ENCODE assay signal across 25 mouse cellular contexts in the genomic region with DNA sequence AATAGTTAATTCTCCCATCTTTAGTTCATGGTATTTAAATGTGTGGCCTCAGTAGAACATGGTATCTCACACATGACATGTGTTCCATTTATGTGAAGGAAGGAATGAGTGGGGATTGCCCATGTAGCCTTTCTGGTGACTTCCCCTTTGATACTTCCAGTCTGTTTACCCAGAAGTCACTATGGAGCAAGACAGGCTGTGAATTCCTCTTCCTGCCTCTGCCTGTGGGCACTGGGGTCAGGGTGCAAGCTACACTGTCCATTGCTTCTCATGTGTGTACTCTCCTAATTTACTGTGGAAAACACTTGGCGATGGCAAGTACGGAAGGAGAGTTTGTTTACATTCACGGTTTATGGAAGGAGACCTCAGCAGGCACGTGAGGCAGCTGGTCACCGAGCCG.
"Had no signal": no experiment of that assay in that cellular context is flagged by ENCODE, and none has a peak within 500 bp of the region (broad histone marks: within the 10 kb centered on the region; RNA-seq: fewer than 3 reads in every experiment).

No protein-coding gene starts in this region.

- H3K27ac ChIP-seq: gastrocnemius, adult 2 months; heart, adult 2 months; heart, embryonic 13.5 days; heart, embryonic 15.5 days; hindbrain, embryonic 10.5 days; hindbrain, embryonic 12.5 days; hindbrain, embryonic 14.5 days; intestine, embryonic 15.5 days; limb, embryonic 10.5 days; limb, embryonic 12.5 days had no signal

- DNase-seq: gastrocnemius, adult 2 months; gastrocnemius, postnatal 10 days; gastrocnemius, postnatal 25 days; heart, adult 11 months; heart, adult 2 months; heart, postnatal 4 days; kidney, adult 18-20 months; kidney, adult 8-10 months; kidney, postnatal 10 days; kidney, postnatal 25 days; kidney, postnatal 4 days; layer of hippocampus, adult 9-11 months; liver had no signal

- H3K4me3 ChIP-seq: gastrocnemius, adult 2 months; heart, adult 2 months; heart, embryonic 13.5 days; heart, embryonic 15.5 days; hindbrain, embryonic 10.5 days; hindbrain, embryonic 12.5 days; intestine, embryonic 15.5 days; limb, embryonic 10.5 days; limb, embryonic 12.5 days had no signal

- ATAC-seq: forebrain, embryonic 16.5 days; hindbrain, embryonic 16.5 days; inflammation-experienced regulatory T-cells, adult 6 months; intestine, embryonic 15.5 days; intestine, postnatal 0 days had no signal
